Mouse (Mus musculus) thymus, postnatal 10 days (tissue): ENCODE data around the gene Gm20388.
"Not testable (repeated sequence)": the region's sequence is repeated elsewhere in the genome, so short reads cannot be mapped to it uniquely, and the experiment has no call there.

Experiments
- DNase-seq, 2 experiments: peaks; one replicate each; pipeline ENCODE4 v3.0.0; 2021; ENCODE audit warnings: low spot score in 2 of 2

Gm20388 gene

GRCm38 (mm10) chr8:122623844-122624642 is 2713.4 kb downstream of the Gm20388 start:
- no peak for DNase-seq

GRCm38 (mm10) chr8:122624653-122625052 is 2714.0 kb downstream of the Gm20388 start:
- DNase-seq = no peak

GRCm38 (mm10) chr8:122625811-122626210 is 2715.2 kb downstream of the Gm20388 start:
- DNase-seq = no peak

GRCm38 (mm10) chr8:122626896-122627295 is 2716.3 kb downstream of the Gm20388 start:
- DNase-seq = no peak

GRCm38 (mm10) chr8:122629388-122629787 is 2718.7 kb downstream of the Gm20388 start:
- no peak for DNase-seq

GRCm38 (mm10) chr8:122630696-122631095 is 2720.1 kb downstream of the Gm20388 start:
- DNase-seq = no peak

DNA sequence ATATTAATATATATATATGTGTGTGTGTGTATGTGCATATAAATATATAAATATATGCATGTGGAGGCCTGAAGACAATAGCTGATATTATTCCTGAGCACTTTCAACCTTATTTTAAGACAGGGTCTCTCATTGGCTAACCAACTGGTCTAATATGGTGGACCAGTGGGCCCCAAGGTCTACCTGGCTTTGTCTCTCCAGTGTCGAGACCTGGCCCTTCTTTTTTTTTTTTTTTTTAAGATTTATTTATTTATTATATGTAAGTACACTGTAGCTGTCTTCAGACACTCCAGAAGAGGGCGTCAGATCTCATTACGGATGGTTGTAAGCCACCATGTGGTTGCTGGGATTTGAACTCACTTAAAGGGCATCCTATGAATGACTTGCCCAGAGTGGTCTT is 2721.5 kb downstream of the Gm20388 start:
- DNase-seq = not testable (repeated sequence)

- DNase-seq = no peak
These were observed 2722.6 kb downstream of the Gm20388 start for GRCm38 (mm10) chr8:122633205-122633604.

DNA sequence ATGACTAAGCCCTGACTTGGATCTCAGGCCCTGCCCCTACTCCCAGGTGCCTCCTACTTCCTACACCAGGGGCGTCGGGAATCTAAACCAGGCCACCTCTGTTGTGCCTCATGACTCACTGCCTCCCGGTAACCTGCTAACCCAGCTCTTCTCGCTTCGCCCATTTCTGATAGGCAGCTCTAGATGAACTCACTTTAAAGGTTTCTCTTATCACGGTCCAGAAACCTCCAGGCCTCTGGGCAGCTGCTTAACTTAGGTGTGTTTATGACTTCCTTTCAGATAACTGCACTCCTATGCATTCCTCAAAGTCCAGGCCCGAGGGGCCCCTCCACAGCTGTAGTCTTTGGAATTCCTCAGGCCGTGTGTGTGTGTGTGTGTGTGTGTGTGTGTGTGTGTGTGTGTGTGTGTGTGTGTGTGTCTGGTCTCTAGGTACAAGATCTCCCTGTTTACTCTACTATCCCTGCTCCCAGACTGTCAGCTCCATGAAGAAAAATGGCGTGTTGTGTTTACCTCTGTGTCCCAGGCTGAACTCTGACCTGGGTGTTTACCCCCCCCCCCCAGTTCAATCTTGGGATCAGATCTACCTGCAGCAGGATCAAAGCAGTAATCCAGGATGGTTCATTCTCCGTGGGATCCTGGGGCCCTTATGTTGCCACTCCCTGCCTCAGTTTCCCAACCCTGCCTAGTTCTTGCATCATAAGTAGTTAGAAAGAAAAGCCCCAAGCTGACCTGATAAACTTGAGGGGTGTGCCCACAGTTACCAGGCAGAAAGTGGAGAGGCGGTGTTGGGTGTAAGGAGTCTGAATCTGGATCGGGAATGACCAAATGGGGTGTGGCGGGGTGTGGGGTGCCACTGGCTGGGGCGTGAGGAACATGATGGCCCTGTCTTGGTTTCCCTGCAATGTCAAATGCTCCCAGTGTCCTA is 2725.5 kb downstream of the Gm20388 start:
- DNase-seq = no peak

GRCm38 (mm10) chr8:122636803-122637175 is 2726.1 kb downstream of the Gm20388 start:
- no peak for DNase-seq

- DNase-seq = no peak
These were observed 2726.6 kb downstream of the Gm20388 start for GRCm38 (mm10) chr8:122637230-122637629.

GRCm38 (mm10) chr8:122638601-122639000 is 2728.0 kb downstream of the Gm20388 start:
- DNase-seq = no peak

- no peak for DNase-seq
These were observed 2729.0 kb downstream of the Gm20388 start for GRCm38 (mm10) chr8:122639521-122640248.

GRCm38 (mm10) chr8:122640825-122641224 is 2730.2 kb downstream of the Gm20388 start:
- DNase-seq = no peak

DNA sequence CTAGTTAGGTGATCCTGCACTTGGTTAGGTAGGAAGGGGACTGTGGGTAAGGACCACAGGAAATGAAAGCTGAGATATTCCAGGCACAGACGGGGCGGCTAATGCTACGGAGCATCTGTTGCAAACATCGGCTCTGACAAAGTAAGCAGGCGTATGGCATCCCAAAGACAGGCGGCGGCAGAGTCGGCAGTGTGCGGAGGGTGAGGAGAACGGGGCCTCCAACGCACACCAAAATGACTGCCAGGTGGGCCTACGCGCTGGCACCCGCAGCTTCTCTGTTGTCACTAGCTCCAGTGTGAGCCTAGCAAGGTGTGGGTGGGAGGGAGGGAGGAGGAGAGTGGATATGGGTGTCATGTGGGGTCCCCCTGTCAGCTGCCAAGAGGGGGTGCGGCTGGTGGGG is 2730.8 kb downstream of the Gm20388 start:
- DNase-seq = no peak

GRCm38 (mm10) chr8:122642071-122642470 is 2731.4 kb downstream of the Gm20388 start:
- DNase-seq = no peak

DNA sequence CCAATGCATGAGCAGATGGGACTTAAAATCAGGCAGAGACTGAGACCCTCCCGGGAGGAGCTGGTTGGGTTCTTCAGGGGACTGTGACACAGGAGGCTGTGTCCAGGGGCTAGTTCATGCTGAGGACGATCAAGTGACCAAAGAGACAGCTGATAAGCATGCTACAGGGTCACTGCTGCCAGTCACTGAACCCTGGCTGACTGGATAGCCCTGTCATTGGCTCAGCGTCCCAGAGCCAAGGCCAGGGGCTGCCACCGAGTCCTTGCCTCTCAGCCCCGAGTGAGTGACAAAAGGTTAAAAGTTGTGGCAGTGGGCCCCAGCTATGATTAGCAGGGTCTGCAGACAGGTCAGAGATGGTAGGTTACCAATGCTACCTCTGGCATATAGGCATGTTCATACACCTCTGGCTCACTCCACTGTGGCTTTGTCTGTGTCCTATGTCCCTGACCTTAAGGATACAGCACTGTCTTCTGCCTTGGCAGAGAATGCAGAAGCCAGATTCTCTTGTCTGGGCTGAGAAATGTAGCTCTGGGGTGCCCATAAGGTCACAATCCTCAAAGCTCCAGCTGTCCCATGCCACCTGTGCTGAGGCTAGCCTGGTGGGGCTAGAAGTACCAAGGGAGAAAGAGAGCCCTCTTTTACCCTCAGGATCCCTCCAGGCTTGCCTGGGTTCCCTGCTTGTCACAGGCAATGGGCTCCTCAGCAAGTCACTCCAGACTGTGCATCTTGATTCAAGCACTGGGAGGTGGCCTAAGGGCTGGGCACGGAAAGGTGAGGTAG is 2733.7 kb downstream of the Gm20388 start:
- DNase-seq = no peak

DNA sequence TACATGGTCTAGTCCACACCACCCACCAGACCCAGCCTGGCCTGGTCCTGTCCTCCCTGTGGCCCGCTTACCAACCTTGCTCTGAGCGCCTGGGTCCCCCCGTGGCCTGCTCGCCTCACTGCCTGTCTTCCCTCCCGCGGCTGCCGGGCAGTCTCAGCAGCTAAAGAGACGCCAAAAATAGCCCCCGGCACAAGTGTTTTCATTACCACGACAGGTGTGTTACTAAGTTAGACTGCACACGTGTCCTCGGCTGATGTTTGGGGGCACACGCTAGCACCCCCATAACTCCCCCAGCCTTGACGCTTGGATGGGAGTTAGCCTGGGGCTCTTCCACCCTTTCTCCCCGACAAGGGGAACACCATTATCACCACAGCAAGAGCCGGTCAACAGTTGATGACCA is 2735.7 kb downstream of the Gm20388 start:
- DNase-seq = no peak

- DNase-seq = no peak
These were observed 2737.7 kb downstream of the Gm20388 start for GRCm38 (mm10) chr8:122648192-122648970.

DNA sequence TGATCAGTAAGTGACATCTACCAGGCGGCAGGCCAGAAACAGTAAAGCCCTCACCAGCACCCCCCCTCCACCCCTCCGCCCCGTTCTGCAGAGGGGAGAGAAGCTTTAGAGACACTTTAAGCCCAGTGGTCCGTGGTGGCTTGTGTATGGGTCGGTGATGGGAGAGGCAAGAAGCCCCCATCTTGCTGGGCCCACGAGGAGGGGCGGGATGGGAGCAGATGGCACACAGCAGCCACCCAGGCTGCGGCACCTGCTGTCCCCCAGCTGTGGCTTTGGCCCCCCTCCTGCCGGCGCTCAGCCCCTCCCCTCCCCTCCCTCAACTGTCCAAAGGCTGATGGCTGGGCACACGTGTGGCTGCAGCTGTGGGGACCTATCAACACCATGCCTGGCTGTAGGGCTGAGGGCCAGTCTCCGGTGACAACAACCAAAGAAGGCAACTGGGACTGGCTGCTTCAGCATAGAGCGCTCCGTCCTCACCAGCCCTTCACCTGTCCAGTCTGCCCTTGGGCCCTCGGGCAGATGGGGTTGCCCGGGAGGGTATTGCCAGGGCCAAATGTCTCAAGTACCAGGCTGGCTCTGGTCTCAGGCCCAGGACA is 2740.8 kb downstream of the Gm20388 start:
- no peak for DNase-seq
